Mouse (Mus musculus) lung, postnatal 0 days (tissue): ENCODE data around the gene Sik1. TPM values are rescaled to one million over a fixed set of nuclear protein-coding genes. Genes with fewer than 3 reads are reported as not detected.
A peak's percentile ranks its signal among the peaks of the same experiment; 100 is the strongest.

ENCODE experiments used
- ATAC-seq: fragments of 200-750 bp; cut with Nextera tagmentation; 2 replicates; pipeline ENCODE4 v1.8.0; 2017; ENCODE audit warnings: moderate library complexity
- DNase-seq: peaks from one replicate; pipeline ENCODE4 v3.0.0-alpha.2; 2016; ENCODE audit warnings: low spot score
- H3K27ac ChIP-seq: fragments of 300-500 bp; sonication (generic); 2 replicates; pipeline ENCODE4 v1.5.1; 2014; ENCODE audit warnings: antibody characterized with exemption, mild to moderate bottlenecking, low read length, mixed read lengths
- H3K27me3 ChIP-seq: fragments of 300-500 bp; sonication (generic); replicated peaks from 2 replicates; pipeline ENCODE4 v1.6.1; 2014; ENCODE audit warnings: low read length, mixed read lengths; ENCODE audit not compliant: insufficient read depth
- H3K36me3 ChIP-seq: fragments of 300-500 bp; sonication (generic); 2 replicates; pipeline ENCODE4 v1.6.1; 2014; ENCODE audit warnings: low read length, mixed read lengths; ENCODE audit not compliant: insufficient read depth
- H3K4me1 ChIP-seq: fragments of 300-500 bp; sonication (generic); 2 replicates; pipeline ENCODE4 v1.6.1; 2014; ENCODE audit warnings: antibody characterized with exemption, low read depth, low read length, mixed read lengths; ENCODE audit not compliant: insufficient read depth
- H3K4me2 ChIP-seq: fragments of 300-500 bp; sonication (generic); replicated peaks from 2 replicates; pipeline ENCODE4 v1.6.1; 2014; ENCODE audit warnings: low read depth, mild to moderate bottlenecking, low read length, moderate library complexity, mixed read lengths
- H3K4me3 ChIP-seq: fragments of 300-500 bp; sonication (generic); 2 replicates; pipeline ENCODE4 v1.5.1; 2014; ENCODE audit warnings: low read depth, low read length
- H3K9ac ChIP-seq: fragments of 300-500 bp; sonication (generic); replicated peaks from 2 replicates; pipeline ENCODE4 v1.6.1; 2014; ENCODE audit warnings: low read depth, mild to moderate bottlenecking
- H3K9me3 ChIP-seq: fragments of 300-500 bp; sonication (generic); 2 replicates; pipeline ENCODE4 v1.6.1; 2016; ENCODE audit warnings: low read length, mixed read lengths
- CTCF ChIP-seq: IDR thresholded peaks from 2 replicates; pipeline ENCODE4 v1.5.1; 2016; ENCODE audit warnings: antibody characterized with exemption, mild to moderate bottlenecking
- EP300 ChIP-seq: IDR thresholded peaks from 2 replicates; pipeline ENCODE4 v1.6.1; 2016; ENCODE audit warnings: antibody characterized with exemption, mild to moderate bottlenecking, control low read depth
- WGBS: fragments of 180-500 bp; shearing (Covaris S2); extraction: QIAGEN DNeasy Blood & Tissue Kit; methylation state at CpG from one replicate; pipeline ENCODE4 v1.1.7; 2014; 5-methylcytosine and 5-hydroxymethylcytosine counted together
- polyA plus RNA-seq: library from polyadenylated mRNA; unstranded; fragments of >200 nt; fragmentation: Nextera tagmentation; extraction: Ambion mirVana; gene quantifications from 2 replicates; pipeline ENCODE4 v1.2.1, GENCODE M21; 2015

Gene Sik1
- polyA plus RNA-seq, 1 experiment from 2014 or later: 35.9 TPM

DNA sequence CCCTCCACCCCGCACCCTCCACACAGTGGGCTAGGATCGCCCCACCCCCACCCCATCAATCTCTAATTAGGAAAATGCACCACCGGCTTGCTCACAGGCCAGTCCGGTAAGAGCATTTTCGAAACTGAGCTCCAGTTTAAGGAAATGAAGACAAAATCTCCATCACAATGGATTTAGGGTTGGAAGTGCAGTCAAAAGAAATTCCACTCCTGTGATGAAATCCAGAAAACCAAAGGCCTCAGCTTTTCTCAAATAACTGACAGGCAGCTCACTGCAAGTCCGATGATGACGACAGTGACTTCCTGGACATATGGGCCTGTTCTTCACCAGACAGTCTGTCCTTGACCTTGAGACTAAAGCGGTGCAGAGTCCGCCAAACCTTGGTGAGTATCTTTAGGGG is 36.2 kb downstream of the Sik1 start:
- H3K9ac ChIP-seq: no peak overlapping the region
- no peaks in the 10 kb centered on the region for H3K27me3 ChIP-seq
- H3K27ac ChIP-seq: no peak overlapping the region
- DNase-seq (no peak), ATAC-seq (no peak)
- TF ChIP-seq EP300 (no peak), CTCF (no peak)
- H3K36me3 ChIP-seq: no peaks in the 10 kb centered on the region
- H3K4me2 ChIP-seq: no peak overlapping the region
- 71% methylated on average over 9 of the region's 9 CpGs for WGBS
- no peaks in the 10 kb centered on the region for H3K9me3 ChIP-seq
- peaks cover 10% of the 10 kb centered on the region for H3K4me1 ChIP-seq
- H3K4me3 ChIP-seq: no peak overlapping the region

DNA sequence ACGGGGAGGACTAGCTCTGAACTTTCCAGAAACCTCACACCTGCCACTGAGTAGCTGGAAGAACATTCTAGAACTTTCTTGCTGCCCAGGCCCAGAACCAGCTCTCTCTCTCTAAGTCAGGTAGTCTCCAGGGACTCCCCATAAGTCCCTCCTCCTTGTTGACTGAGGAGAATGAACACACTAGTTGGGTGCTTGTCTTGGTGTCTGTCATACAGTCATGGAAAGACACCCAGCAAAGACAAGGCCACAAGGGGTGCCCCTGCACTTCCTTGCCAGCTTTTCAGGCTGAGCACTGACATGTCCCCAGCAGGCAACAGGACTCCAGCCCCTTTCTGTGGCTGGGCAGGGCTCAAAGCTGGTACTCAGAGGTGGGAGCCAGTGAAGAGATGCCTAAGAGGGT is 37.8 kb downstream of the Sik1 start:
- Histone ChIP-seq H3K9me3 (no peaks in the 10 kb centered on the region), H3K36me3 (no peaks in the 10 kb centered on the region), H3K27me3 (no peaks in the 10 kb centered on the region), H3K4me1 (peaks cover 11% of the 10 kb centered on the region), H3K4me3 (no peak overlapping the region), H3K4me2 (no peak overlapping the region), H3K9ac (no peak overlapping the region), H3K27ac (no peak overlapping the region)
- TF ChIP-seq CTCF (no peak), EP300 (no peak)
- DNase-seq (no peak), ATAC-seq (no peak)
- WGBS: 95% methylated on average over 1 of the region's 1 CpGs

DNA sequence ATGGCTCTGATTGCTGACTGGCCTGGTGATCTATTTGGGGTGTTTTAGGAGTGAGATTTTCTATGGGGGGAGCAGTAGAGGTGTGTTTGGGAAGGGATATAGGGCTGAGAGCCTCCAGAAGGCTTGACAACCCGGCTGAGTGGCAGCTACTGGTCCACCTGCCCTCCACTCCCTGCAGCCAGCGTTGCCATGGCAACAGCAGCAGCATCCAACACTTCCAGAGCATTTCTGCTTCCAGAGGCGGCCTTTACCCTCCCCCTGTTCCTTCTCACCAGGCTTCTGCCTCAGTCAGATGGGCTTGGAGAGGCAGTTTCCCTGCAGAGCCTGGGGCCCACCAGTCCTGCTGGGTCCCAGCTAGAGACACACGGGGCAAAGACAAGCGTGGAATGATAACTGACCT is 38.4 kb downstream of the Sik1 start:
- Histone ChIP-seq H3K9me3 (no peaks in the 10 kb centered on the region), H3K27me3 (no peaks in the 10 kb centered on the region), H3K4me3 (no peak overlapping the region), H3K27ac (no peak overlapping the region), H3K4me2 (no peak overlapping the region), H3K36me3 (no peaks in the 10 kb centered on the region), H3K4me1 (peaks cover 11% of the 10 kb centered on the region), H3K9ac (no peak overlapping the region)
- 57% methylated on average over 5 of the region's 5 CpGs for WGBS
- no peak for DNase-seq
- ATAC-seq: no peak
- TF ChIP-seq CTCF (no peak), EP300 (no peak)

DNA sequence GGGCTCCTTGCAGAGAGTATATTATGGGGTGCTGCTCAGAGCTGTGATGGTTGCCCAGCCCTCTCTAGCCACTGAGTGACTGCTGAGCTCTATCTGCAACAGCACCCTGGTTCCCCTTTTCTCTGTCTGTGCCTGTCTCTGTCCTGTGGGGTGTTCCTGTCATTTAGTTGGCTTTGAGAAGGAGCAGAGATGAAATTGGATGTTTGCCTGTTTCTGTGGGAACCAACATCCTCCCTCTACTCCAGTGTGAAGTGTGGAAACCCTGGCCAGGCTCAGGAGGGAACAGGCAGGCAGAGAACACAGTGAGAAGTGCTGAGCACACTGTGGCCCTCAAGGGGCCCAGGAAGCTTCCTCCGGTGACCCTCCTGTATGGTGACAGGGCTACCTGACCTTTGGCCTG is 40.8 kb downstream of the Sik1 start:
- H3K27me3 ChIP-seq: no peaks in the 10 kb centered on the region
- 59% methylated on average over 1 of the region's 1 CpGs for WGBS
- TF ChIP-seq EP300: no peak
- no peak for TF ChIP-seq CTCF
- peaks cover 9% of the 10 kb centered on the region for H3K4me1 ChIP-seq
- H3K4me3 ChIP-seq: no peak overlapping the region
- no peak overlapping the region for H3K27ac ChIP-seq
- H3K4me2 ChIP-seq: no peak overlapping the region
- DNase-seq (peak; percentile 49), ATAC-seq (peak; percentile 53)
- H3K36me3 ChIP-seq: no peaks in the 10 kb centered on the region
- no peak overlapping the region for H3K9ac ChIP-seq
- no peaks in the 10 kb centered on the region for H3K9me3 ChIP-seq

DNA sequence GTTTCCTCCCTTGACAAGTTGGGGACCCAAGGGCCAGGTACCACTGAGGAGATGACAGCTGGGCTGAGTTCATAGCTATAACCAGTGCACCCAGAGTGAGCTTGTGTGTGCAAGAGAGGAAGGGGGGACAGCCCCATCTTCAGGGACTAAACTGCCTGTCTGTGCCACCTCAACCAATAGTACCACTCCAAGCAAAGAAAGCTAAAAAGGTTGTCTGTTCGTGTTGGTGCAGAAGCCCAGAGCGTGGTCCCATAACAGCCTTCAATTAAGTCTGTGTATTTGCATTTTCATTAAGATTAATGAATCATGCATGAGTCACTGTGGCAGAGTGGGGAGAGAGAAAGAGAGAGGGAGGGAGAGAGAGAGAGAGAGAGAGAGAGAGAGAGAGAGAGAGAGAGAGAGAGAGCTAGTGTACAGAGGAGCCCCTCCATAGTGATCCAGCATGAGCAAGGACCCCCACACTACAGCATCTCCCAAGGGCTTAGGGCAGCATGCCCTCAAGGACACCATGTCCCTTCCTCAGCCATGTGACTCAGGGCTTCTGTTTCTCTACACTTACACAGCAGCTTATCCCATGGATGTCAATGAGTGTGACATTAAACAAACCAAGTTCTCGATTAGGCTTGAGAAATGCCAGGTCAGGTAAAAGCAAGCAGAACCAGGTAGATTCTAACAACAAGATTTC is 41.5 kb downstream of the Sik1 start:
- H3K4me2 ChIP-seq: no peak overlapping the region
- WGBS: 70% methylated on average over 3 of the region's 3 CpGs
- no peaks in the 10 kb centered on the region for H3K9me3 ChIP-seq
- H3K4me3 ChIP-seq: no peak overlapping the region
- H3K36me3 ChIP-seq: no peaks in the 10 kb centered on the region
- no peak for ATAC-seq
- no peaks in the 10 kb centered on the region for H3K27me3 ChIP-seq
- no peak overlapping the region for H3K27ac ChIP-seq
- no peak for TF ChIP-seq CTCF
- TF ChIP-seq EP300: no peak
- no peak for DNase-seq
- no peak overlapping the region for H3K9ac ChIP-seq
- peaks cover 9% of the 10 kb centered on the region for H3K4me1 ChIP-seq

DNA sequence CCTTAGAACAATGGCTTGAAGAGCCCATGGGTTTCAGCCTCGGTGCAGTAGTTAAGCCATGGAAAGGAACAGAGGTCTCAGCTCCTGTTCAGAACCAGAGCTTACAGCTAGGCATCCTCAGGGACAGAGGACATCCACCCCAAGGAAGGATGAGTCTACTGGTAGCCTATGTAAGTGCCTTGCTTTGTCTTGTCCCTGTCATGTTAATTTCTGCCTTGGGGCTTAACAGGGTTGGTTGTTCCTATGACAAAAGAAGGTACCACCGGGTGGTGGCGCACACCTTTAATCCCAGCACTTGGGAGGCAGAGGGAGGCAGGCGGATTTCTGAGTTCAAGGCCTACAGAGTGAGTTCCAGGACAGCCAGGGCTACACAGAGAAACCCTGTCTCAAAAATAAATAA is 44.3 kb downstream of the Sik1 start:
- H3K4me2 ChIP-seq: no peak overlapping the region
- no peak for TF ChIP-seq CTCF
- no peak for TF ChIP-seq EP300
- ATAC-seq (no peak), DNase-seq (no peak)
- 80% methylated on average over 4 of the region's 4 CpGs for WGBS
- no peak overlapping the region for H3K27ac ChIP-seq
- H3K27me3 ChIP-seq: no peaks in the 10 kb centered on the region
- peaks cover 9% of the 10 kb centered on the region for H3K4me1 ChIP-seq
- H3K9me3 ChIP-seq: no peaks in the 10 kb centered on the region
- no peak overlapping the region for H3K9ac ChIP-seq
- H3K4me3 ChIP-seq: no peak overlapping the region
- H3K36me3 ChIP-seq: no peaks in the 10 kb centered on the region

DNA sequence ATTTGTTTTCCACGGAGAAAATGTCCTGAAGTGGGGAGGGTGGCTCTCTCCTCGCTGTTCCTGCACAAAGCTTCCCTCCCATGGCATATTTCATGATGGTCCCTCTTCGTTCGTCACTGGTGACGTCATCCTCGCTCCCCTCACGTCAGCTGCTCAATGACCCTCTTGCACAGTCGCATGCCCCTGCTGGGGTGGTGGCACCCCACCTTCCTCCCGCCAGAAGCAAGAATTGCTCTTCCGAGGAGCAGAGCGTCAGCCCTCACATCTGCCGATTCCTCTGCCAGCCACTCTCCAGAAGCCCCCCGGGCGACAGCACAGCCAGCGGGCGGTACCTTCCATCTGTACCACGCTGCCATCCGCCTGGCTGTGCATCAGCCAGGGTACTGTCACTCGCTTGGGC is 45.7 kb downstream of the Sik1 start:
- TF ChIP-seq EP300 (no peak), CTCF (no peak)
- H3K9me3 ChIP-seq: no peaks in the 10 kb centered on the region
- H3K27me3 ChIP-seq: no peaks in the 10 kb centered on the region
- H3K4me2 ChIP-seq: no peak overlapping the region
- peaks cover 7% of the 10 kb centered on the region for H3K4me1 ChIP-seq
- no peak overlapping the region for H3K9ac ChIP-seq
- ATAC-seq: no peak
- H3K4me3 ChIP-seq: no peak overlapping the region
- H3K27ac ChIP-seq: no peak overlapping the region
- no peaks in the 10 kb centered on the region for H3K36me3 ChIP-seq
- DNase-seq: no peak
- WGBS: 72% methylated on average over 19 of the region's 19 CpGs
